26 mouse cellular contexts compared by ENCODE assay signal in genomic region chr9:106106241-106106640, GRCm38 (mm10). TPM values are rescaled to one million over a fixed set of nuclear protein-coding genes. Genes with fewer than 3 reads are reported as not detected.
DNase-seq lines count a peak whose midpoint lies in the region; ATAC-seq and TF ChIP-seq lines count a peak whose summit lies in the region.
"Had no signal": no experiment of that assay in that cellular context is flagged by ENCODE, and none has a peak within 500 bp of the region (broad histone marks: within the 10 kb centered on the region; RNA-seq: fewer than 3 reads in every experiment).

No protein-coding gene starts in this region.

- 0 out of 2 replicates have a peak, but pooled peaks cover 6% of the 10 kb centered on the region for H3K9me3 ChIP-seq in hindbrain, embryonic 13.5 days
- H3K9me3 ChIP-seq: G1E had no signal

- H3K79me2 ChIP-seq in heart, adult 2 months (replicated peaks; ENCODE audit: control insufficient read depth, insufficient read depth, low read length): no peaks in the 10 kb centered on the region

- H3K36me3 ChIP-seq in heart, adult 2 months (ENCODE audit: control insufficient read depth, insufficient read depth, low read length): no peaks in the 10 kb centered on the region
- no peaks in the 10 kb centered on the region for H3K36me3 ChIP-seq in hindbrain, embryonic 13.5 days
- H3K36me3 ChIP-seq: G1E had no signal

- peak; percentile 36 for DNase-seq in heart, adult 11 months
- DNase-seq in heart, adult 2 months: no peak
- DNase-seq in ES-CJ7 (ENCODE audit: low read depth, low spot score): peak; percentile 58
- DNase-seq in R1 (ENCODE audit: low read depth, low spot score): peak; percentile 68
- peak; percentile 67 for DNase-seq in ZHBTc4 (ENCODE audit: low read depth, low spot score)
- DNase-seq in thymus, postnatal 14 days: no peak
- no peak for DNase-seq in liver
- DNase-seq: adrenal gland, adult 2 months; adrenal gland, adult 8-10 months; adrenal gland, postnatal 10 days; adrenal gland, postnatal 14 days; adrenal gland, postnatal 25 days; adrenal gland, postnatal 36 days; B cell, adult 2 months; cerebellum, adult 11 months; cerebellum, adult 11-12 months; cerebellum, adult 18-20 months; cerebellum, adult 2 months; cerebellum, adult 8-10 months had no signal

- no peak overlapping the region for H3K4me3 ChIP-seq in heart, adult 2 months
- H3K4me3 ChIP-seq in hindbrain, embryonic 13.5 days: no peak overlapping the region

- no peak for ATAC-seq in hindbrain, embryonic 13.5 days (ENCODE audit: low FRiP score)
- ATAC-seq: activated CD4-positive, CD25-positive, alpha-beta regulatory T cell, adult 4 months; CD4-positive, CD25-positive, alpha-beta regulatory T cell, adult 4 months; Patski had no signal

- 73% methylated on average over 9 of the region's 9 CpGs for WGBS in heart, adult 2 months
- WGBS in hindbrain, embryonic 13.5 days: 87% methylated on average over 9 of the region's 9 CpGs

- no peak overlapping the region for H3K9ac ChIP-seq in heart, adult 2 months (ENCODE audit: low read depth, low read length)
- no peak overlapping the region for H3K9ac ChIP-seq in hindbrain, embryonic 13.5 days

- H3K27me3 ChIP-seq in heart, adult 2 months (ENCODE audit: control insufficient read depth, insufficient read depth, low read length): no peaks in the 10 kb centered on the region
- no peaks in the 10 kb centered on the region for H3K27me3 ChIP-seq in hindbrain, embryonic 13.5 days

- H3K4me1 ChIP-seq in heart, adult 2 months (ENCODE audit: control insufficient read depth, insufficient read depth, low read length): no peaks in the 10 kb centered on the region
- no peaks in the 10 kb centered on the region for H3K4me1 ChIP-seq in hindbrain, embryonic 13.5 days (replicated peaks)

- H3K27ac ChIP-seq in heart, adult 2 months: no peak overlapping the region
- no peak overlapping the region for H3K27ac ChIP-seq in hindbrain, embryonic 13.5 days

- no peak for TF ChIP-seq POLR2A in heart, adult 2 months (IDR thresholded peaks at IDR 0.05; ENCODE audit: insufficient read depth, low read depth, low read length)

- intact Hi-C loops in heart, adult 2 months (cut with DNase I): no loop called here

- no peak for TF ChIP-seq EP300 in heart, adult 2 months (IDR thresholded peaks at IDR 0.05; ENCODE audit: insufficient read depth, low read depth, low read length)

- no peak overlapping the region for H3K4me2 ChIP-seq in hindbrain, embryonic 13.5 days

- TF ChIP-seq CTCF in heart, adult 2 months (IDR thresholded peaks at IDR 0.05): no peak

RNA-seq across cellular contexts. Expression of gene Col6a4, which starts 9.7 kb away (rescaled TPM):
- total RNA-seq in heart, adult 2 months (2021): not detected
- polyA plus RNA-seq in heart, adult 2 months (2012; rRNA removed): not detected in 2 replicates
- polyA plus RNA-seq in hindbrain, embryonic 13.5 days (2015; fragmentation: Nextera tagmentation; extraction: Ambion mirVana): 0.62 and 1.1 TPM in 2 replicates
- total RNA-seq: MEL had no signal
- polyA plus RNA-seq: C2C12; CD4-positive, CD25-positive, alpha-beta regulatory T cell, adult 4 months; G1E had no signal

RNA-seq across cellular contexts. Expression of gene Glyctk, which starts 51.7 kb away (rescaled TPM):
- 1 to 10 TPM; 1.6 to 2.3 TPM for total RNA-seq in heart, adult 2 months (2021)
- 2.0 and 3.4 TPM in 2 replicates for polyA plus RNA-seq in heart, adult 2 months (2012; rRNA removed)
- polyA plus RNA-seq in hindbrain, embryonic 13.5 days (2015; fragmentation: Nextera tagmentation; extraction: Ambion mirVana): 5.4 and 5.7 TPM in 2 replicates

Comparison
In these comparisons a context has a peak if more than half of its experiments do, and no peak if none do; other contexts are left out.
1. DNase-seq: peak in heart, adult 11 months (single experiment), ES-CJ7 (single experiment), R1 (single experiment) and ZHBTc4 (single experiment); none in heart, adult 2 months (0 of 2), thymus, postnatal 14 days (single experiment) and liver (single experiment).